Mouse (Mus musculus) CH12.LX (cell line): ENCODE measurements around the gene Alpk1. TPM values are rescaled to one million over a fixed set of nuclear protein-coding genes. Genes with fewer than 3 reads are reported as not detected.

Source experiments
- DNase-seq: peaks from one replicate; pipeline ENCODE4 v3.0.0-alpha.2; 2013; ENCODE audit errors: extremely low read depth
- H3K27ac ChIP-seq: 2 replicates; pipeline ENCODE4 v1.5.1; 2012; ENCODE audit warnings: low read depth, mild to moderate bottlenecking, control low read depth, moderate library complexity; ENCODE audit not compliant: insufficient read depth
- H3K27me3 ChIP-seq: replicated peaks from 2 replicates; pipeline ENCODE3; 2012; ENCODE audit warnings: inconsistent platforms
- H3K36me3 ChIP-seq, 2 experiments: replicated peaks in 1 of 2; 2 replicates each; pipeline versions ENCODE3 to v1.6.1; 2012; ENCODE audit warnings: inconsistent platforms in 1 of 2, low read length in 1 of 2, mild to moderate bottlenecking in 1 of 2, mixed read lengths in 1 of 2, moderate library complexity in 1 of 2; ENCODE audit not compliant: control insufficient read depth in 1 of 2, insufficient read depth in 1 of 2
- H3K4me1 ChIP-seq, 2 experiments: 2 replicates each; pipeline ENCODE4 v1.6.1; 2012; ENCODE audit warnings: inconsistent platforms in 1 of 2, moderate library complexity in 1 of 2; ENCODE audit not compliant: insufficient read depth in 2 of 2, control insufficient read depth in 1 of 2
- H3K4me2 ChIP-seq: 2 replicates; pipeline ENCODE4 v1.6.1; 2012; ENCODE audit warnings: low read depth, mild to moderate bottlenecking, control low read depth; ENCODE audit not compliant: poor library complexity, insufficient read depth, severe bottlenecking
- H3K4me3 ChIP-seq, 3 experiments: fragments of 150-350 bp in 1 of 3; sonication (generic) in 1 of 3; replicated peaks in 1 of 3; 2 replicates each; pipeline versions ENCODE3 to v1.5.1; 2011 to 2012; ENCODE audit warnings: low read depth in 2 of 3, low read length in 2 of 3, mild to moderate bottlenecking in 2 of 3, moderate library complexity in 2 of 3, control low read depth in 1 of 3, improper control_type of control experiment in 1 of 3, inconsistent platforms in 1 of 3, mixed read lengths in 1 of 3; ENCODE audit not compliant: poor library complexity in 1 of 3
- H3K79me2 ChIP-seq: replicated peaks from 2 replicates; pipeline ENCODE4 v1.6.1; 2012; ENCODE audit warnings: mild to moderate bottlenecking, moderate library complexity; ENCODE audit not compliant: control insufficient read depth, poor library complexity, insufficient read depth, severe bottlenecking; ENCODE audit errors: extremely low read depth
- H3K9ac ChIP-seq: 2 replicates; pipeline ENCODE4 v1.6.1; 2012; ENCODE audit warnings: low read depth, mild to moderate bottlenecking, control low read depth, moderate library complexity; ENCODE audit not compliant: insufficient read depth
- H3K9me3 ChIP-seq: replicated peaks from 2 replicates; pipeline ENCODE3; 2012; ENCODE audit warnings: low read length, inconsistent platforms, mixed read lengths
- CHD2 ChIP-seq: IDR thresholded peaks from 2 replicates; pipeline ENCODE4 v1.6.1; 2011; ENCODE audit warnings: low read length, improper control_type of control experiment
- E2F4 ChIP-seq: IDR thresholded peaks from 2 replicates; pipeline ENCODE4 v1.6.1; 2011; ENCODE audit warnings: low read depth, low read length, improper control_type of control experiment; ENCODE audit not compliant: insufficient replicate concordance
- EP300 ChIP-seq: IDR thresholded peaks from 2 replicates; pipeline ENCODE4 v1.6.1; 2011; ENCODE audit warnings: low read length, improper control_type of control experiment
- GABPA ChIP-seq: IDR thresholded peaks from 2 replicates; pipeline ENCODE4 v1.6.1; 2012; ENCODE audit warnings: low read depth, low read length, improper control_type of control experiment, inconsistent platforms; ENCODE audit not compliant: insufficient replicate concordance
- JUN ChIP-seq: IDR thresholded peaks from 2 replicates; pipeline ENCODE4 v1.6.1; 2011; ENCODE audit warnings: low read depth, mild to moderate bottlenecking, low read length, improper control_type of control experiment, moderate library complexity; ENCODE audit not compliant: insufficient read depth
- SIN3A ChIP-seq: IDR thresholded peaks from 2 replicates; pipeline ENCODE4 v1.6.1; 2012; ENCODE audit warnings: low read length, improper control_type of control experiment, inconsistent platforms
- SMC3 ChIP-seq: IDR thresholded peaks from 2 replicates; pipeline ENCODE4 v1.6.1; 2011; ENCODE audit warnings: low read depth, low read length, improper control_type of control experiment
- USF2 ChIP-seq: conservative IDR thresholded peaks from 2 replicates; pipeline ENCODE4 v1.6.1; 2011; ENCODE audit warnings: low read depth, low read length, improper control_type of control experiment
- ZKSCAN1 ChIP-seq: IDR thresholded peaks from 2 replicates; pipeline ENCODE4 v1.6.1; 2012; ENCODE audit warnings: low read depth, inconsistent platforms, low read length, improper control_type of control experiment, borderline replicate concordance
- ZMIZ1 ChIP-seq: IDR thresholded peaks from 2 replicates; pipeline ENCODE4 v1.6.1; 2012; ENCODE audit warnings: low read depth, mild to moderate bottlenecking, inconsistent platforms, low read length, improper control_type of control experiment
- dilution Hi-C: fragments of 300-500 bp; cut with MboI; formaldehyde crosslinking; loops from 2 replicates; pipeline ENCODE4 v1.14.3; 2020; ENCODE audit warnings: low sequenced_read_pairs; ENCODE audit not compliant: extremely low pct_unique_long_range_greater_than_20kb, extremely low pct_ligation_motif_present
- in situ Hi-C: fragments of 300-500 bp; cut with MboI; formaldehyde crosslinking; loops from 3 replicates; pipeline ENCODE4 v1.14.3; 2019; ENCODE audit warnings: low sequenced_read_pairs, low pct_ligation_motif_present, low pct_unique_long_range_greater_than_20kb, mixed read lengths
- polyA plus RNA-seq: library from polyadenylated mRNA; unstranded; fragments of >175 nt; gene quantifications from 2 replicates; pipeline ENCODE4 v1.2.1, GENCODE M21; 2012; ENCODE audit warnings: low read depth; ENCODE audit not compliant: insufficient read length
- total RNA-seq, 2 experiments: library from RNA; depleted of rRNA; stranded (reverse); fragments of 300-350 nt in 1 of 2; fragments of >200 nt in 1 of 2; gene quantifications; 2 replicates each; pipeline ENCODE4 v1.2.3; 2012 to 2014

Alpk1 gene
- total and polyA plus RNA-seq, 3 experiments: 1.4 to 1.8 (median 1.5) TPM

DNA sequence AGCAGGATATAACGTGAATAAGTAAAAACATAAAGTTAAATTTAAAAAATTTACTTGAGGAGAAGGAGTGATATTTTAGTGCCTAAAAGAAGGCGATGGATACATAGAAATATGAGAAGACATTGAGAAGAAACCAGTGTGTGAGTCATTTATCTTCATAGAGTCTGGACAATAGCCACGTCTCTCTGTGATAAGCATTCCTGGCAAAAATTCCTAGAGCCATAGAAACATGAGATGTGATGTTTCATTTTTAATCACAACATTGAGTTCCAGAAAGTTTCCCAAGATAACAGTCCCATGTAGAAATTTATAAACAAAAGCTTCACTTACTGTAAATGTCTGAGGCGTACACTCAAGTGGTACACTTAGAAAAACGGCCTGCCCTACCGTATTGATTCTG, 2.6 kb upstream of the Alpk1 start:
- no peak overlapping the region for H3K27ac ChIP-seq
- peaks cover 0 to 23% of the 10 kb centered on the region in 2 experiments; a peak in 2 of 4 replicates for H3K4me1 ChIP-seq
- dilution Hi-C loops: no loop called here
- H3K27me3 ChIP-seq: no peaks in the 10 kb centered on the region
- H3K4me3 ChIP-seq: no peak overlapping the region
- no peak overlapping the region for H3K4me2 ChIP-seq
- H3K79me2 ChIP-seq: no peaks in the 10 kb centered on the region
- in situ Hi-C loops: no loop called here
- H3K9me3 ChIP-seq: peaks cover 4% of the 10 kb centered on the region
- H3K36me3 ChIP-seq: no peaks in the 10 kb centered on the region
- H3K9ac ChIP-seq: no peak overlapping the region
- TF ChIP-seq USF2: no peak
- TF ChIP-seq E2F4: no peak
- no peak for DNase-seq

DNA sequence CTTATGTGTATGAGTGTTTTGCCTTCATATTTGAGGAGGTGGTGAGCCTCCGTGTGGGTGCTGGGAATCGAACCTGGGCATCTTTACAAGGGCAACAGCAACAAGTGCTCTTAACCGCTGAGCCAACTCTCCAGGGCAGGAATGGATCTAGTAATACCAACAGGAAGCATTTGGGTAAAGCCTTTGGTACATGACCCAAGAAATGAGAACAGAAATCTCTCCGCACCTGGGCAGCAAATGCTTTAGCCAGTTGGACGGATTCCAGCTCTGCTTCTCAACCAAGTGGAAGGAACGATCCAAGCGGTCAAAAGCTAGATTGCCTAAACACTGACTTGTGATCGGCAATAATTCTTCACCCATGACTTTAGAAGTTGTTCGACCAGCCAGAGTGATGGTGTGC, 594 bp upstream of the Alpk1 start:
- Histone ChIP-seq H3K27ac (no peak overlapping the region), H3K9me3 (peaks cover 4% of the 10 kb centered on the region), H3K27me3 (no peaks in the 10 kb centered on the region), H3K79me2 (no peaks in the 10 kb centered on the region), H3K4me3 (no peak overlapping the region), H3K9ac (no peak overlapping the region), H3K36me3 (no peaks in the 10 kb centered on the region), H3K4me1 (peaks cover 0 to 9% of the 10 kb centered on the region in 2 experiments; a peak in 1 of 4 replicates), H3K4me2 (no peak overlapping the region)
- dilution Hi-C loops (no loop called here), in situ Hi-C loops (no loop called here)
- TF ChIP-seq ZKSCAN1 (no peak), JUN (no peak), GABPA (no peak), EP300 (no peak)
- DNase-seq: no peak

DNA sequence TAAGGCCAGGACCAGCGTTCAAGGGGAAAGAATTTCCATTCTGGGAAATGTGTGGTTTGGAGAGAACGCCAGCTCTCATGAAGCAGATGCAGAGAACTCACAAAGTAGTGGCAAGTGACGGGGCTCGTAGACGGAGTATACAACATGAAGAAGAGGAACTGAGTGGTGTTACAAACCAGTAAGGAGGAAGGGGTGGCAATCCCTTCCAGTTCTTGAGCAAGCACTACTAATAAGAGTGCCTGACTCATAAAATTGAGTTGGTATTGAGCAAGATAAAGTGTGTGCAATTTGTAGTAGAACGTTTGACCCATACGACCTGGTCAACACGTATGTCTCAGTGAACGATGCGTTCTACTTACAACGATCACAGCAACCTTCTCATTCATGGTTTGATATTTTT, 11.2 kb downstream of the Alpk1 start:
- Histone ChIP-seq H3K9me3 (no peaks in the 10 kb centered on the region), H3K4me3 (no peak overlapping the region)
- TF ChIP-seq EP300: no peak
- no peak for TF ChIP-seq SIN3A
- TF ChIP-seq ZMIZ1: no peak
- no peak for TF ChIP-seq JUN
- no peak for TF ChIP-seq CHD2
- TF ChIP-seq SMC3: no peak
- TF ChIP-seq, all 38 proteins: peak for 0
- dilution Hi-C loops: no loop called here
- Histone ChIP-seq H3K79me2 (no peaks in the 10 kb centered on the region), H3K27me3 (no peaks in the 10 kb centered on the region), H3K4me2 (no peak overlapping the region), H3K27ac (no peak overlapping the region), H3K4me1 (peaks cover 0 to 3% of the 10 kb centered on the region in 2 experiments; a peak in 1 of 4 replicates), H3K36me3 (no peaks in the 10 kb centered on the region), H3K9ac (no peak overlapping the region)
- in situ Hi-C loops: loop anchor here (25.0 kb wide), 1 partner anchor 168 kb away; no protein-coding TSS in a partner anchor
- DNase-seq: no peak
